Mouse (Mus musculus) hindbrain, embryonic 15.5 days (tissue): ENCODE measurements around the gene Eif5a2. TPM values are rescaled to one million over a fixed set of nuclear protein-coding genes. Genes with fewer than 3 reads are reported as not detected.

ENCODE experiments used
- ATAC-seq: fragments of 200-750 bp; cut with Nextera tagmentation; 2 replicates; pipeline ENCODE4 v1.8.0; 2017; ENCODE audit warnings: low read depth, moderate number of reproducible peaks, moderate TSS enrichment; ENCODE audit not compliant: low FRiP score
- H3K27ac ChIP-seq: fragments of 300-500 bp; sonication (generic); replicated peaks from 2 replicates; pipeline ENCODE4 v1.5.1; 2015; ENCODE audit warnings: mild to moderate bottlenecking, inconsistent platforms
- H3K27me3 ChIP-seq: fragments of 300-500 bp; sonication (generic); 2 replicates; pipeline ENCODE4 v1.6.1; 2015; ENCODE audit warnings: control low read depth, inconsistent platforms
- H3K36me3 ChIP-seq: fragments of 300-500 bp; sonication (generic); 2 replicates; pipeline ENCODE4 v1.6.1; 2015; ENCODE audit warnings: control low read depth, inconsistent platforms
- H3K4me1 ChIP-seq: fragments of 300-500 bp; sonication (generic); replicated peaks from 2 replicates; pipeline ENCODE4 v1.6.1; 2015; ENCODE audit warnings: control low read depth, inconsistent platforms
- H3K4me2 ChIP-seq: fragments of 300-500 bp; sonication (generic); 2 replicates; pipeline ENCODE4 v1.6.1; 2015; ENCODE audit warnings: moderate library complexity, mild to moderate bottlenecking, inconsistent platforms
- H3K4me3 ChIP-seq: fragments of 300-500 bp; sonication (generic); 2 replicates; pipeline ENCODE4 v1.5.1; 2015; ENCODE audit warnings: mild to moderate bottlenecking, inconsistent platforms
- H3K9ac ChIP-seq: fragments of 300-500 bp; sonication (generic); 2 replicates; pipeline ENCODE4 v1.6.1; 2015; ENCODE audit warnings: inconsistent platforms
- H3K9me3 ChIP-seq: fragments of 300-500 bp; sonication (generic); 2 replicates; pipeline ENCODE4 v1.6.1; 2016; ENCODE audit warnings: control low read depth, inconsistent platforms
- WGBS: fragments of 180-500 bp; shearing (Covaris S2); methylation state at CpG from one replicate; pipeline ENCODE4 v1.1.7; 2015; 5-methylcytosine and 5-hydroxymethylcytosine counted together
- polyA plus RNA-seq: library from polyadenylated mRNA; unstranded; fragments of >200 nt; fragmentation: Nextera tagmentation; extraction: Ambion mirVana; gene quantifications from 2 replicates; pipeline ENCODE4 v1.2.1, GENCODE M21; 2015

The Eif5a2 gene
- polyA plus RNA-seq, 1 experiment from 2014 or later = 10.0 TPM

GRCm38 (mm10) chr3:28816010-28816540, 35.0 kb downstream of the Eif5a2 start:
- ATAC-seq = peak; percentile 19; the same call in 1 of the 2 replicates
- 83% methylated on average over 4 of the region's 4 CpGs for WGBS

GRCm38 (mm10) chr3:28826272-28826671, 45.2 kb downstream of the Eif5a2 start:
- no peaks in the 10 kb centered on the region for H3K27me3 ChIP-seq
- no peak overlapping the region for H3K4me2 ChIP-seq
- H3K27ac ChIP-seq = no peak overlapping the region
- no peaks in the 10 kb centered on the region for H3K36me3 ChIP-seq
- no peak overlapping the region for H3K4me3 ChIP-seq
- H3K9ac ChIP-seq = no peak overlapping the region
- 85% methylated on average over 1 of the region's 1 CpGs for WGBS
- no peaks in the 10 kb centered on the region for H3K4me1 ChIP-seq
- ATAC-seq = no peak
- H3K9me3 ChIP-seq = no peaks in the 10 kb centered on the region

More at GRCm38 (mm10) chr3:28816010-28816540, 35.0 kb downstream of the Eif5a2 start:
- Histone ChIP-seq H3K4me1 (no peaks in the 10 kb centered on the region), H3K4me3 (no peak overlapping the region), H3K9ac (no peak overlapping the region), H3K27me3 (no peaks in the 10 kb centered on the region), H3K36me3 (no peaks in the 10 kb centered on the region), H3K4me2 (no peak overlapping the region), H3K9me3 (no peaks in the 10 kb centered on the region), H3K27ac (no peak overlapping the region)

GRCm38 (mm10) chr3:28827605-28828004, 46.5 kb downstream of the Eif5a2 start:
- no peaks in the 10 kb centered on the region for H3K9me3 ChIP-seq
- 86% methylated on average over 2 of the region's 2 CpGs for WGBS

GRCm38 (mm10) chr3:28829454-28829853, 48.4 kb downstream of the Eif5a2 start:
- 89% methylated on average over 2 of the region's 2 CpGs for WGBS
- Histone ChIP-seq H3K4me2 (no peak overlapping the region), H3K4me3 (no peak overlapping the region), H3K9ac (no peak overlapping the region), H3K4me1 (no peaks in the 10 kb centered on the region), H3K27me3 (no peaks in the 10 kb centered on the region), H3K36me3 (no peaks in the 10 kb centered on the region), H3K27ac (no peak overlapping the region), H3K9me3 (no peaks in the 10 kb centered on the region)
- ATAC-seq = no peak

More at GRCm38 (mm10) chr3:28827605-28828004, 46.5 kb downstream of the Eif5a2 start:
- Histone ChIP-seq H3K36me3 (no peaks in the 10 kb centered on the region), H3K27ac (no peak overlapping the region), H3K4me1 (no peaks in the 10 kb centered on the region), H3K4me3 (no peak overlapping the region), H3K9ac (no peak overlapping the region), H3K4me2 (no peak overlapping the region), H3K27me3 (no peaks in the 10 kb centered on the region)
- no peak for ATAC-seq

GRCm38 (mm10) chr3:28836796-28837371, 55.8 kb downstream of the Eif5a2 start:
- no peaks in the 10 kb centered on the region for H3K9me3 ChIP-seq
- H3K4me3 ChIP-seq = no peak overlapping the region
- H3K9ac ChIP-seq = no peak overlapping the region
- no peaks in the 10 kb centered on the region for H3K27me3 ChIP-seq
- no peaks in the 10 kb centered on the region for H3K36me3 ChIP-seq
- no peak overlapping the region for H3K4me2 ChIP-seq
- no peak for ATAC-seq
- 85% methylated on average over 2 of the region's 2 CpGs for WGBS
- no peak overlapping the region for H3K27ac ChIP-seq
- H3K4me1 ChIP-seq = no peaks in the 10 kb centered on the region

- 24% methylated on average over 3 of the region's 3 CpGs for WGBS
- Histone ChIP-seq H3K9me3 (no peaks in the 10 kb centered on the region), H3K9ac (no peak overlapping the region), H3K4me3 (no peak overlapping the region), H3K36me3 (no peaks in the 10 kb centered on the region), H3K4me1 (no peaks in the 10 kb centered on the region), H3K4me2 (no peak overlapping the region), H3K27ac (no peak overlapping the region), H3K27me3 (no peaks in the 10 kb centered on the region)
- ATAC-seq = no peak
These were observed 61.0 kb downstream of the Eif5a2 start for GRCm38 (mm10) chr3:28841886-28842649.

GRCm38 (mm10) chr3:28843231-28843630, 62.2 kb downstream of the Eif5a2 start:
- no peaks in the 10 kb centered on the region for H3K36me3 ChIP-seq
- no peaks in the 10 kb centered on the region for H3K4me1 ChIP-seq
- no peak overlapping the region for H3K9ac ChIP-seq
- H3K27me3 ChIP-seq = no peaks in the 10 kb centered on the region
- no peak overlapping the region for H3K4me2 ChIP-seq
- WGBS = 42% methylated on average over 8 of the region's 8 CpGs
- no peak for ATAC-seq
- no peak overlapping the region for H3K4me3 ChIP-seq
- H3K27ac ChIP-seq = no peak overlapping the region
- no peaks in the 10 kb centered on the region for H3K9me3 ChIP-seq

GRCm38 (mm10) chr3:28847115-28847514, 66.0 kb downstream of the Eif5a2 start:
- Histone ChIP-seq H3K4me1 (no peaks in the 10 kb centered on the region), H3K27ac (no peak overlapping the region), H3K9ac (no peak overlapping the region), H3K27me3 (no peaks in the 10 kb centered on the region), H3K4me3 (no peak overlapping the region), H3K9me3 (no peaks in the 10 kb centered on the region), H3K36me3 (no peaks in the 10 kb centered on the region), H3K4me2 (no peak overlapping the region)
- no peak for ATAC-seq

Other genes with a start within 250 kb of the Eif5a2 start
- gene Slc2a2, start 83.4 kb upstream of the Eif5a2 start, polyA plus RNA-seq = 0.08 TPM in 1 of 2 replicates, not detected in the other
- gene Rpl22l1, start 24.2 kb downstream of the Eif5a2 start, polyA plus RNA-seq = 225 and 253 TPM in 2 replicates
- not detected in 2 replicates for gene Gm1527, start 111.3 kb downstream of the Eif5a2 start, polyA plus RNA-seq